Mouse (Mus musculus): Measurements from ENCODE around the gene Rbm20. TPM values are rescaled to one million over a fixed set of nuclear protein-coding genes. Genes with fewer than 3 reads are reported as not detected.

Rbm20 gene
- polyA plus RNA-seq, 1 experiment from 2014 or later = 0.95 TPM

- H3K27ac ChIP-seq (ENCODE audit: low read length) = no peak overlapping the region
- no peaks in the 10 kb centered on the region for H3K36me3 ChIP-seq (ENCODE audit: control insufficient read depth, insufficient read depth, low read length)
- H3K9ac ChIP-seq (replicated peaks; ENCODE audit: low read depth, low read length) = no peak overlapping the region
- ATAC-seq (ENCODE audit: insufficient number of reproducible peaks, insufficient read depth, low FRiP score, low read depth) = no peak
- no peak overlapping the region for H3K4me2 ChIP-seq (replicated peaks; ENCODE audit: low read depth, low read length)
- no peaks in the 10 kb centered on the region for H3K27me3 ChIP-seq (ENCODE audit: control insufficient read depth, insufficient read depth, low read length)
- H3K4me1 ChIP-seq (ENCODE audit: control insufficient read depth, insufficient read depth, low read length) = 0 out of 2 replicates have a peak, but pooled peaks cover 3% of the 10 kb centered on the region
- WGBS = 74% methylated on average over 10 of the region's 10 CpGs
- H3K4me3 ChIP-seq (ENCODE audit: low read depth, low read length) = no peak overlapping the region
- no peaks in the 10 kb centered on the region for H3K9me3 ChIP-seq (ENCODE audit: control insufficient read depth, low read depth, low read length)
Measured at GRCm38 (mm10) chr19:53729919-53730318, 52.8 kb downstream of the Rbm20 start.

DNA sequence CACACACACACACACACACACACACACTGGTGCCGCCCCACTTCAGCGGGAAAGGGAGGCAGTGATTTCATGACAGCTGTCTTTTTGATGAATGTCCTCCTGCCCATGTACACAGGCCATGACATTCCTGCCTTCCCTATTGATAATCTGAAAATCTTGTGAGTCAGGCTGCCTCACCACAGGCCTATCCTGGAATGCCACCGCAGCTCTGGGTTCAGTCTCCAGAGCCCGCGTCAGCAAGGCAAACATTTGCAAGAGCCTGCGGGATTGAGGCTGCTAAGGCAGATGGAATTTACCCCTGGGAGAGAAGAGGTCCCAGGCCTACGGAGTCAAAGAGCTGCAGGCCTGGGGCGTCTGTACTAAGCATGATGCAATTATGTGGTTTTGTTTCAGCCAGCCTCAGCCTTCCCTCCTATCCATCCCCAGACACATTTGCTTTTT lies 54.7 kb downstream of the Rbm20 start:
- H3K9ac ChIP-seq (replicated peaks; ENCODE audit: low read depth, low read length) = no peak overlapping the region
- no peak for ATAC-seq (ENCODE audit: insufficient number of reproducible peaks, insufficient read depth, low FRiP score, low read depth)
- H3K36me3 ChIP-seq (ENCODE audit: control insufficient read depth, insufficient read depth, low read length) = no peaks in the 10 kb centered on the region
- H3K4me2 ChIP-seq (replicated peaks; ENCODE audit: low read depth, low read length) = no peak overlapping the region
- H3K4me3 ChIP-seq (ENCODE audit: low read depth, low read length) = no peak overlapping the region
- WGBS = 47% methylated on average over 8 of the region's 8 CpGs
- H3K27me3 ChIP-seq (ENCODE audit: control insufficient read depth, insufficient read depth, low read length) = no peaks in the 10 kb centered on the region
- H3K27ac ChIP-seq (ENCODE audit: low read length) = no peak overlapping the region
- H3K9me3 ChIP-seq (ENCODE audit: control insufficient read depth, low read depth, low read length) = no peaks in the 10 kb centered on the region
- 0 out of 2 replicates have a peak, but pooled peaks cover 3% of the 10 kb centered on the region for H3K4me1 ChIP-seq (ENCODE audit: control insufficient read depth, insufficient read depth, low read length)

- Histone ChIP-seq H3K9me3 (ENCODE audit: control insufficient read depth, low read depth, low read length) (no peaks in the 10 kb centered on the region), H3K36me3 (ENCODE audit: control insufficient read depth, insufficient read depth, low read length) (no peaks in the 10 kb centered on the region), H3K4me2 (replicated peaks; ENCODE audit: low read depth, low read length) (no peak overlapping the region), H3K27me3 (ENCODE audit: control insufficient read depth, insufficient read depth, low read length) (no peaks in the 10 kb centered on the region), H3K27ac (ENCODE audit: low read length) (no peak overlapping the region), H3K4me3 (ENCODE audit: low read depth, low read length) (no peak overlapping the region), H3K9ac (replicated peaks; ENCODE audit: low read depth, low read length) (no peak overlapping the region), H3K4me1 (ENCODE audit: control insufficient read depth, insufficient read depth, low read length) (no peaks in the 10 kb centered on the region)
- no peak for ATAC-seq (ENCODE audit: insufficient number of reproducible peaks, insufficient read depth, low FRiP score, low read depth)
- WGBS = 53% methylated on average over 5 of the region's 5 CpGs
Measured at GRCm38 (mm10) chr19:53734845-53735244, 57.7 kb downstream of the Rbm20 start.

- WGBS = 67% methylated on average over 6 of the region's 6 CpGs
- ATAC-seq (ENCODE audit: insufficient number of reproducible peaks, insufficient read depth, low FRiP score, low read depth) = no peak
Measured at GRCm38 (mm10) chr19:53738701-53739131, 61.6 kb downstream of the Rbm20 start.

GRCm38 (mm10) chr19:53739570-53740266 lies 62.6 kb downstream of the Rbm20 start:
- Histone ChIP-seq H3K4me3 (ENCODE audit: low read depth, low read length) (no peak overlapping the region), H3K4me2 (replicated peaks; ENCODE audit: low read depth, low read length) (no peak overlapping the region), H3K9ac (replicated peaks; ENCODE audit: low read depth, low read length) (no peak overlapping the region), H3K27ac (ENCODE audit: low read length) (no peak overlapping the region), H3K27me3 (ENCODE audit: control insufficient read depth, insufficient read depth, low read length) (no peaks in the 10 kb centered on the region), H3K4me1 (ENCODE audit: control insufficient read depth, insufficient read depth, low read length) (no peaks in the 10 kb centered on the region), H3K36me3 (ENCODE audit: control insufficient read depth, insufficient read depth, low read length) (no peaks in the 10 kb centered on the region), H3K9me3 (ENCODE audit: control insufficient read depth, low read depth, low read length) (no peaks in the 10 kb centered on the region)
- 66% methylated on average over 8 of the region's 8 CpGs for WGBS
- no peak for ATAC-seq (ENCODE audit: insufficient number of reproducible peaks, insufficient read depth, low FRiP score, low read depth)

More at GRCm38 (mm10) chr19:53738701-53739131, 61.6 kb downstream of the Rbm20 start:
- Histone ChIP-seq H3K9ac (replicated peaks; ENCODE audit: low read depth, low read length) (no peak overlapping the region), H3K27ac (ENCODE audit: low read length) (no peak overlapping the region), H3K27me3 (ENCODE audit: control insufficient read depth, insufficient read depth, low read length) (no peaks in the 10 kb centered on the region), H3K4me2 (replicated peaks; ENCODE audit: low read depth, low read length) (no peak overlapping the region), H3K36me3 (ENCODE audit: control insufficient read depth, insufficient read depth, low read length) (no peaks in the 10 kb centered on the region), H3K4me1 (ENCODE audit: control insufficient read depth, insufficient read depth, low read length) (no peaks in the 10 kb centered on the region), H3K4me3 (ENCODE audit: low read depth, low read length) (no peak overlapping the region), H3K9me3 (ENCODE audit: control insufficient read depth, low read depth, low read length) (no peaks in the 10 kb centered on the region)

DNA sequence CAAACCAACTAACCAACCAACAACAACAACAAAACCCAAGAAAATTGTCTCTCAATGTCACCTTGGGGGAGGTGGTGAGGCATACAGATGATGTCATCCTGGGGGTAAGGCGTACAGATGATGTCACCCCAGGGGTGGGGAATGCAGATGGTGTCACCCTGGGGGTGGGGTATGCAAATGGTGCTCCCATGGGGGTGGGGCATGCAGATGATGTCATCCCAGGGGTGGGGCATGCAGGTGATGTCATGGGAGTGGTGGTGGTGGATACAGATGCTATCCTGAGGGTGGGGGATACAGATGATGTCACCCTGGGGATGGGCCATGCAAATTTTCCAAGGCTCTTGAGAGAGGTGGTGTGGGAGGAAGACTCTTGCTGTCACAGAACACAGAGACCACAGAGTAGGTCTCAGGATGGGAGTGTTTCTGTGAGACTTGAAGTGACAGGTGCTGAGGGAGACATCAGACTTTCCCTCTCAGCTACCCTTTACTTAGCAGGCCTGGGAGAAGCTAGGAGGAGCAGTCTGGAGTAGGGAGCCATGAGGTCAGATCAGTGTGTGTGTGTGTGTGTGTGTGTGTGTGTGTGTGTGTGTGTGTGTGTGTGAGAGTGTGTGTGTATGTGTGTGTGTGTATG lies 63.8 kb downstream of the Rbm20 start:
- Histone ChIP-seq H3K9ac (replicated peaks; ENCODE audit: low read depth, low read length) (no peak overlapping the region), H3K4me3 (ENCODE audit: low read depth, low read length) (no peak overlapping the region), H3K27me3 (ENCODE audit: control insufficient read depth, insufficient read depth, low read length) (no peaks in the 10 kb centered on the region), H3K4me2 (replicated peaks; ENCODE audit: low read depth, low read length) (no peak overlapping the region), H3K9me3 (ENCODE audit: control insufficient read depth, low read depth, low read length) (no peaks in the 10 kb centered on the region), H3K36me3 (ENCODE audit: control insufficient read depth, insufficient read depth, low read length) (no peaks in the 10 kb centered on the region), H3K4me1 (ENCODE audit: control insufficient read depth, insufficient read depth, low read length) (no peaks in the 10 kb centered on the region), H3K27ac (ENCODE audit: low read length) (no peak overlapping the region)
- WGBS = 82% methylated on average over 1 of the region's 1 CpGs
- no peak for ATAC-seq (ENCODE audit: insufficient number of reproducible peaks, insufficient read depth, low FRiP score, low read depth)

GRCm38 (mm10) chr19:53741902-53742301 lies 64.8 kb downstream of the Rbm20 start:
- no peaks in the 10 kb centered on the region for H3K27me3 ChIP-seq (ENCODE audit: control insufficient read depth, insufficient read depth, low read length)
- H3K27ac ChIP-seq (ENCODE audit: low read length) = no peak overlapping the region
- no peaks in the 10 kb centered on the region for H3K36me3 ChIP-seq (ENCODE audit: control insufficient read depth, insufficient read depth, low read length)
- no peak for ATAC-seq (ENCODE audit: insufficient number of reproducible peaks, insufficient read depth, low FRiP score, low read depth)
- H3K9ac ChIP-seq (replicated peaks; ENCODE audit: low read depth, low read length) = no peak overlapping the region
- 65% methylated on average over 3 of the region's 3 CpGs for WGBS
- H3K4me1 ChIP-seq (ENCODE audit: control insufficient read depth, insufficient read depth, low read length) = no peaks in the 10 kb centered on the region
- H3K9me3 ChIP-seq (ENCODE audit: control insufficient read depth, low read depth, low read length) = no peaks in the 10 kb centered on the region
- no peak overlapping the region for H3K4me3 ChIP-seq (ENCODE audit: low read depth, low read length)
- H3K4me2 ChIP-seq (replicated peaks; ENCODE audit: low read depth, low read length) = no peak overlapping the region

DNA sequence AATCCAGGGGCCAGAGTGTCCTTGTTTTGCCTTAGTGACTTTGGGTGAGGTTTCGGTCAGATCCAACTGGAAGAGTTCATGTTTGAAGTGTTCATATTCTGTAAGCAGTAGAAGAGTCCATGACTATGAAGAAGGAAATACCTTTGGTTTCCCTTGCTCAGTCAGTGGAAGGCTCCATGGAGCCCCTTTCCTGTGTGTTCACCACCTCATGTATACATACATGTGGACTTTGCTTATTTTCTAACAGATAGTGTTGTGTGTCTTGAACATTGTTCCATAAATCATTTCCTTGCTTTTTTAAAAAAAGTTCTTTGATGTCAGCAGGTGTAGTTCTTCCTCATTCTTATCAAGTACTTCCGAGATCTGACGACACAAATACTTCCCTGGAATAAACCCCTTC lies 68.2 kb downstream of the Rbm20 start:
- no peak overlapping the region for H3K4me3 ChIP-seq (ENCODE audit: low read depth, low read length)
- no peaks in the 10 kb centered on the region for H3K9me3 ChIP-seq (ENCODE audit: control insufficient read depth, low read depth, low read length)
- no peak overlapping the region for H3K9ac ChIP-seq (replicated peaks; ENCODE audit: low read depth, low read length)
- WGBS = 55% methylated on average over 3 of the region's 3 CpGs
- no peak overlapping the region for H3K27ac ChIP-seq (ENCODE audit: low read length)
- no peak for ATAC-seq (ENCODE audit: insufficient number of reproducible peaks, insufficient read depth, low FRiP score, low read depth)
- H3K4me1 ChIP-seq (ENCODE audit: control insufficient read depth, insufficient read depth, low read length) = no peaks in the 10 kb centered on the region
- no peak overlapping the region for H3K4me2 ChIP-seq (replicated peaks; ENCODE audit: low read depth, low read length)
- no peaks in the 10 kb centered on the region for H3K27me3 ChIP-seq (ENCODE audit: control insufficient read depth, insufficient read depth, low read length)
- no peaks in the 10 kb centered on the region for H3K36me3 ChIP-seq (ENCODE audit: control insufficient read depth, insufficient read depth, low read length)
